Mouse (Mus musculus) ZHBTc4 (cell line): ENCODE results near the gene Coro1c.

Experiments used
- DNase-seq: peaks from one replicate; pipeline ENCODE4 v3.0.0-alpha.2; 2011; ENCODE audit warnings: low read depth, low spot score

Gene Coro1c

GRCm38 (mm10) chr5:113908592-113909441 is at the start of gene Coro1c:
Coro1c (minus strand) TSS chr5:113908758.
- DNase-seq: peak; percentile 98

- DNase-seq: peak; percentile 94
Measured at GRCm38 (mm10) chr5:113956510-113956909, 48.0 kb upstream of the Coro1c start.

GRCm38 (mm10) chr5:113955691-113956090 is 47.1 kb upstream of the Coro1c start:
- DNase-seq: peak; percentile 62

GRCm38 (mm10) chr5:113955281-113955680 is 46.7 kb upstream of the Coro1c start:
- no peak for DNase-seq

- peak; percentile 85 for DNase-seq
Measured at GRCm38 (mm10) chr5:113954421-113954820, 45.9 kb upstream of the Coro1c start.

- DNase-seq: no peak
Measured at GRCm38 (mm10) chr5:113952519-113952918, 44.0 kb upstream of the Coro1c start.

- no peak for DNase-seq
Measured at GRCm38 (mm10) chr5:113951693-113952071, 43.1 kb upstream of the Coro1c start.

GRCm38 (mm10) chr5:113950786-113951692 is 42.5 kb upstream of the Coro1c start:
- DNase-seq: no peak

GRCm38 (mm10) chr5:113950133-113950532 is 41.6 kb upstream of the Coro1c start:
- DNase-seq: no peak

- no peak for DNase-seq
Measured at GRCm38 (mm10) chr5:113947280-113947679, 38.7 kb upstream of the Coro1c start.

GRCm38 (mm10) chr5:113945126-113945525 is 36.6 kb upstream of the Coro1c start:
- DNase-seq: no peak

- no peak for DNase-seq
Measured at GRCm38 (mm10) chr5:113943328-113943727, 34.8 kb upstream of the Coro1c start.

GRCm38 (mm10) chr5:113942580-113942979 is 34.0 kb upstream of the Coro1c start:
- DNase-seq: peak; percentile 99

- DNase-seq: peak; percentile 86
Measured at GRCm38 (mm10) chr5:113939263-113939900, 30.8 kb upstream of the Coro1c start.

- peak; percentile 59 for DNase-seq
Measured at GRCm38 (mm10) chr5:113937650-113938049, 29.1 kb upstream of the Coro1c start.

GRCm38 (mm10) chr5:113933889-113934288 is 25.3 kb upstream of the Coro1c start:
- peak; percentile 56 for DNase-seq

- peak; percentile 43 for DNase-seq
Measured at GRCm38 (mm10) chr5:113933480-113933879, 24.9 kb upstream of the Coro1c start.

- DNase-seq: no peak
Measured at GRCm38 (mm10) chr5:113932310-113932709, 23.8 kb upstream of the Coro1c start.

GRCm38 (mm10) chr5:113930648-113931609 is 22.4 kb upstream of the Coro1c start:
- peak; percentile 51 for DNase-seq

GRCm38 (mm10) chr5:113929950-113930647 is 21.5 kb upstream of the Coro1c start:
- DNase-seq: peak; percentile 70
